Mouse (Mus musculus) urinary bladder, postnatal 14 days (tissue): ENCODE results near the gene Gm42688.

Experiments
- DNase-seq: peaks from one replicate; pipeline ENCODE4 v3.0.0; 2021; ENCODE audit warnings: low spot score

The Gm42688 gene

DNA sequence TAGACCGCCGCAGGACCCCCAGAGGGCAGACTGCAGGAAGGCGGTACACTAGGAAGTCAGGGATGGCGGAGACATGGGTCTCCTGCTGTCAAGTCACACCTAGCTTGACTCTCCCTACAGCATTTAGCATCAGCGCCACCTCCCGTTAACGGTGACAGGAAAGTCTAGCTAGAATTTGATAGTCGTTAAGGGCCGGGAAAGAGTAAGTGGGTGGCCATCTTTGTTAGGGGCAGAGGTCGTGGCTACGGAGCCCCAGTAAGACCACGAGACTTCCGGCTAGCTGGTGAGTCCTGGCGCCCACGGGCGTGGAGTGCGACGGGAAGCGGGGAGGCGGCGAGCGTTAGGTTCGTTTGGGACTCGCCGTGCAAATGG, at the start of gene Gm42688, which contains the start of gene Ccdc142:
TSS of gene Gm42688 (plus strand) at position 302 of the 372 bp plus-strand sequence.
TSS of gene Ccdc142 (plus strand) at position 286 of the 372 bp plus-strand sequence.
- peak; percentile 89 for DNase-seq

DNA sequence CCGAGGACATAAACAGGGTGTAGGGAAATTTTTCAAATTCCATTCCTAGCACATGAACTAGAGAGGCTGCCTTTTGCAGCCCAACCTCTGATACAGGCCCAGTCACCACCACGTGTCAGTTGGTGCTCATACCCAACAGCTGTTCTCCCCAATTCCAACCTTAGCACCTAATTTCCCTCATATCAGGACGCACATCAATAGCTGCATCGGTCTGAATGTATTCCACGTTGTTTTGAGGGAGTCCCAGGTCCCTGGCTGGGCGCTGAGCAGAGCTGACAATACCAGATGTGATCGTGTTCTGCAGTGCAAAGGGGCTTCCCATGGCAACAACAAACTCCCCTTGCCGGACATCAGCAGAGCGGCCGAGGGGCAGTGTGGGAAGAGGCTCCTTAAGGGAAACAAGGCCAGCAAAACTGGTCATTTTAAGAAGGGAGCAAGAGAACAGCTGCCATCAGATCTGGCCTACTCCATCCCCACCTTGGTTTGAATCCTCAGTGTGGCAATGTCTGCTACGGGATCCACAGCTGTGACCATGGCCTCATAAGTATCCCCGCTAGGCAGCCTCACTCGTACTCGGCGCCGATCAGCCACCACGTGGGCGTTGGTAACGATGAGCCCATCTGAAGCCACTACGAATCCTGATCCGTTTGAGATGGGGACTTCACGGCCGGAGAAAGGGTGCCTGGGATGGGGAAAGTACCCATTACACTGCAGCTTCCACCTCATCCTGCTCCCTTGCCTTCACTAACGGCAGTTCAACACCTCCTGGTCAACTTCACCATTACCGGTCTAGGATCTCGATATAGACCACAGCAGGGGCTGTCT, 48.1 kb upstream of the Gm42688 start:
- no peak for DNase-seq

DNA sequence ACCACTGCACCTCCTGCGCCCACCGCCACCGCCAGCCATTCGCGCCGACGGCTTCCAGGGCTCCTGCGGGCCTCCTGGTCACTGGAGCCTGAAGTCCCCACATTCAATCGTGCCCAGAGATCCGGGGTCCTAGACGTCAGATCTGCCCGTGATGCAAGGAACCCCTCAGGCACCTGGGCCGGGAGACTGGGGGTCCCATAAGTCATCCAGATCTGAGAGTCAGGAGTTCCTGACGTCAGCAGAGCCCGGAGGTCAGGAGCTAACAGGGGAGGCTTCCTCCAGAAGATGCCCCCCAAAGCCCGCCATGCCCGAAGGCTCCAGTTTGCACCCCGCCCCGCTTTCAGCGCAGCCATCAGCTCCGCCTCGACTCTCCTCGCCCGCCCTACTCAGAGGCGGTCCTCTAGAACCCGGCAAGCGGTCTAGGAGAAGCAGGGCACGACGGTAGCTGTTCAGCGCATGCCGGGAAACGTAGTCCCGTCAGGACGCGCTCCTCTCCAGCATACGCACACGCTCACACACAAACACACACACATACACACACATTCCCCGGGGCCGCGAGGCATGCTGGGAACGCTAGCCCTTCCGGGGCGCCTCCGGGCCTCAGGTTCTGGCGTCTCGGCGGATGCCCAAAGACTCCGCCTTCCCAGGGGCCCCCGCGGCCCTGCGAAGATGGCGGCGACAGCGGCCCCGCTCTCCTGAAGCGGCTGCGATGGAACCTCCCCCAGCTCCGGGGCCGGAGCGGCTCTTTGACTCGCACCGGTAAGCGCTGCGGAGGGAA, 47.2 kb upstream of the Gm42688 start, which contains the start of gene Aup1:
TSS of gene Aup1 (plus strand) at position 448 of the 778 bp plus-strand sequence.
- DNase-seq: peak; percentile 96

DNA sequence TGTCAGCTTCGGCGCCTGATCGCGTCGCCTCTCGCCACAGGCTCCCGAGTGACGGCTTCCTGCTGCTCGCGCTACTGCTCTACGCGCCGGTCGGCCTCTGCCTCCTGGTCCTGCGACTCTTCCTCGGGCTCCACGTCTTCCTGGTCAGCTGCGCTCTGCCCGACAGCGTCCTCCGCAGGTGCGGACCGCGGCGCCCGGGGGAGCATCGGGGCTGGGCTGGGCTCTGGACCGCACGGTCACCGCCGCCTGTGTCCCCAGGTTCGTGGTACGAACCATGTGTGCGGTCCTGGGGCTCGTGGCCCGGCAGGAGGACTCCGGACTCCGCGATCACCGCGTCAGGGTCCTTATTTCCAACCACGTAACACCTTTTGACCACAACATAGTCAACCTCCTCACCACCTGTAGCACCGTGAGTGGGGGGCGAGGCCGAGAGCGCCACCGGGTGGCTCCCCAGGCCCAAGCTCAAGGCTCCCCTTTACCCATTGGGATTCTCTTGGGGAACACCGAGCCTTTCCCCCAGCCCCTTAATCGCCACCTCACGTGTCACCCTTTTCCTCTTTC, 46.5 kb upstream of the Gm42688 start, which contains the start of gene Htra2:
TSS of gene Htra2 (minus strand) at position 403 of the 561 bp plus-strand sequence.
- DNase-seq: peak; percentile 35

DNA sequence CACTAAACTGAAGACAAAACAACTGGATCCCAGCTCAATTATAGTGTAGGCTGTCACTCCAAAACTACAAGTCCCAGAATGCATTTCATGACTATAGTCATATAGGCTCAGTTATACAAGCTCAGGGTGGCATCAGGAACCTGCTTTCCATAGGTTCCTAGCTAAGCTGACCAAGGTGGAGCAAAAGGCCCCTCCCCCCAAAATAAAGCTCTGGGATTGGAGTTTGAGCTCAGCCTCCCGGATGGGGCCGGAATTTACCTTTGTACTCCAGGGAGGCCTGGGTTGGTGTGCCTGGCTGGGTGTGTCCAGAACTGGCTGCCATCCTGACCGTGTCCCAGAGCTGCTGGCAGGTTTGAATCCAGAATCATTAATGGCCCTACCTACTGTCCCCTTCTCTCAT, 43.6 kb upstream of the Gm42688 start, which contains the start of gene Dqx1:
TSS of gene Dqx1 (plus strand) at position 55 of the 400 bp plus-strand sequence.
- DNase-seq: peak; percentile 67

DNA sequence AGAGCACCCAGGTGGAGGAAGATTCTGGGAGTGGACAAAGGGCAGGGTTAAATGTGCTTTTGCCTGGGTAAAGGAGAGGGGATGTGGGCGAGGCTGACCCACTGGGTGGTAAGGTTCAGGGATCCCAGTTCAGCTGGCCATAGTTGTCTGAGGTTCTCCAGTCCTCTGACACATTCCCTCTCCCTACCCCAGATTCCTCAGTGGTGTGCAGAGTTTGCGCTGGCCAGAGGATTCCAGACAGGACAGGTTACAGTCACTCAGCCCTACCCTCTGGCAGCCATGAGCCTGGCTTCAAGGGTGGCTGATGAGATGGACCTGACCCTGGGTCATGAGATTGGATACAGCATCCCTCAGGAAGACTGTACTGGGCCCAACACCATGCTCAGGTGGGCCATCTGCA, 42.7 kb upstream of the Gm42688 start:
- no peak for DNase-seq

DNA sequence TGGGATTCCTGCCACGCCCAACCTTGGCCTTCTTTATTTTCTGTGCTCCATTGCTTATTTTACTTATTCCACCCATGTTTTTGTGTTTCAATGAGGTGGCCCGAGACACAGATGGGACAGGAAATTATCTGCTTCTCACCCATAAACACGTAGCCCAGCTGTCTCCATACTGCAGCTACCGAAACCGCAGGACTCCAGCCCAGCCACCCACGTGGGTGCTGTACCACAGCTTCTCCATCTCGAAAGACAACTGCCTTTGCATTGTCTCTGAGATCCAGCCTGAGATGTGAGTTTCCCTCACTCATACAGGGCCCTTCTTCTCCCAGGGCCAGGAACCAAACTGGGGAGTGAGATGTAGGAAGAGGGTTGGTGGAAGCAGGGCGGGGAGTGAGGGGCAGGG, 35.4 kb upstream of the Gm42688 start:
- no peak for DNase-seq

DNA sequence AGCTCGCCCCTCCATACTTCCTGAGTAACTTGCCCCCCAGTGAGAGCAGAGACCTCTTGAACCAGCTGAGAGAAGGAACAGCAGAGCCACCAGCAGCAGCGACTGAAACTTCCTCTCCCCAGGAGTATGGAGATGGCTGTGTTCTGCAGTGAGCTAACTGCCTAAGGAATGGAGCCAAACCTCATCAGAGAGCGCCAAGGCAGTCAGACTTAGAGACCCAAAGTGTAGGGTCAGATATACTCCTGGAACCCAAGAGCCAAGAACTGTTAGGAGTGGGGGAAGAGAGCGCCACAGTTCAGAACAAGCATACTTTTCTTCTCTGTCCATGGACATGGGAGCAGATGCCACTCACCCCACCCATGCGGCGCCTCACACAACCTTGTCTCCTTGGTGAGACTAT, 35.0 kb upstream of the Gm42688 start:
- DNase-seq: no peak

DNA sequence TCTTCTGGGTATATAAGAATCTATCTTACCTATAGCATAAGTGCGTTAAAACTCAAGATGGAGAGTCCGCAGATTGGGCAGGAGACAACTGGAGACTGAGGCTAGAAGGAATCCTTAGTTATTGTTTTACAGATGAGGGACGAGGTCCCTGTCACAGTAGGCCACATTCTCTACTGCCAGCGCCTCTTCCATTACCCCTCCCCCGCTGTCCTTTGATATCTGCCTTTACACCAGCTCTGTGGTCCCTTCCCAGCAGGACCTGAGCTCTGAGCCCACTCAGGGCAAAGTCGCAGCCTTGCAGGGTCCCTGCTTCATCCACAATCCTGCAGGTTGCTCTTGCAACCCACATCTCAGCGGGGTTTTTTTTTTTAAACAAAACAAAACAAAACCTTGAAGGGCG, 33.2 kb upstream of the Gm42688 start:
- no peak for DNase-seq

DNA sequence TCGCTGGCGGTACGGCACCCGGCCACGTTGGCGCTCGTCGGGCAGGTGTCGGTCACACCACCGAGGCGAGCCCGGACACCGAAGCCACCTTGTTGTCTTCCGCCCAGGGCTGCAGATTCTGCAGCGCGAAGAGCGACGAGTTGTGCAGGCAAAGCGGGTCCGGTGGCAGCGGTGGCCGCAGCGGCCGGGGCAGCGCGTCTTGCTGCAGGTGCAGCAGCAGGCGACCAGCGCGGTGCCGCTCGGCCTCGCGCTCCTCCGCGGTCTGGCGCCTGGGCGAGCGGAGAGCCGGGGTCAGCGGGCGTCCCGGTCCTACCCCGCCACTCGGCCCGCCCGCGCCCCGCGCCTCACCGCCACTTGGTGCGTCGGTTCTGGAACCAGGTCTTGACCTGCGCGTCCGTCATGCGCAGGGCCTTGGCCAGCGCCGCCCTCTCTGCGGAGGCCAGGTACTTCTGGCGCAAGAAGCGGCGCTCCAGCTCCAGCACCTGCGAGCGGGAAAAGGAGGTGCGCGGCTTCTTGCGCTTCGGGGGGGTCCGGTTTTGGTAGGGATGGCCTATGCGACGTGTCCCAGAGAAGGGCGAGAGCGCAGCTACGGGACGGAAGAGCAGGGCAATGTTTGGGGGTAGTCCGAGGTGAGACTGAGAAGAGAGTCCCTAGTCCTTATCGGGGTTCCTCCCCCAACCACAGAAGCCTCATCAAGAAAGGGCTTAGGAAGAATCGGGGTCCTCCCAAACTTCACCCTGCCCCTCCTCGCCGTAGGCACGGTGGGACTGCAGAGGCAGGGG, 32.5 kb upstream of the Gm42688 start:
- no peak for DNase-seq

DNA sequence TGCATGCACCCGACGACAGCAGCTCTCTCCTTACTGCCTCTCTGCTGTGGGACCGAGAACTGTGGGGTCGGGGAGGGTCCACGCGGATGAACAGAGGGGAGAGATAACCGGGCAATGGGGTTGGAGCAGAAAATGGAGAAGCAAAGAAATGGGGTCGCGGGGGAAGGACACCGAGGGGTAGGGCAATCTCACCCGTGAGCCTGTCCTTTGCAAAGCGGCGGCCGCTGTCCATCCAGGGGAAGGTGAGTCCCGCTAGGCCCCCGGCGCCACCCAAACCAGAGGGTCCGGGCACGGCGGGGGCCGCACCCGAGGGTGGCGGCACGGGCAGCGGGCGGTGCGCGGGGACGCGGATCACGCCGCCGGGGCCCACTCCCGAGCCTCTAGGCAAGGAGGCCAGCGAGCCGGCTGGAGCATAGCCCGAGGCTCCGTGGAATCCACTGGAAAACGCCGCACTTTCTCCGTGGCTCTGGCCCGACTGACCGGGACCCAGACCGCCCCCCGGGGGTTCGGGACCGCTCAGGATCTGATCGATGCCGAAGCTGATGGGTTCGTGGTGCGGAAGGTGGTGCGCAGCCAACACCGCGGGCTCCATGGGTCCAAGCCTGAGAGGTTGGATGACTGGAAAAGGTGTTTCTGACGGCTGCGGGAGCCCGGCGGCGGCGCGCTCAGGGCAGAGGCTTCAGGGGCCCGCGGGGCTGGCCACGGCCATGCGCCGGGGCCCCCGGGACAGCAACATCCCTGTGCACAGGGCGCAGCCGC, 31.8 kb upstream of the Gm42688 start:
- DNase-seq: no peak

DNA sequence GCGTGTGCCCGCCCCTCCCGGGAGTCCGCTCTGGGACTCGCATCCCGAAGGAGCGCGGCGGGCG, 31.3 kb upstream of the Gm42688 start, which contains the start of gene Tlx2:
TSS of gene Tlx2 (minus strand) at position 47 of the 64 bp plus-strand sequence.
- no peak for DNase-seq

DNA sequence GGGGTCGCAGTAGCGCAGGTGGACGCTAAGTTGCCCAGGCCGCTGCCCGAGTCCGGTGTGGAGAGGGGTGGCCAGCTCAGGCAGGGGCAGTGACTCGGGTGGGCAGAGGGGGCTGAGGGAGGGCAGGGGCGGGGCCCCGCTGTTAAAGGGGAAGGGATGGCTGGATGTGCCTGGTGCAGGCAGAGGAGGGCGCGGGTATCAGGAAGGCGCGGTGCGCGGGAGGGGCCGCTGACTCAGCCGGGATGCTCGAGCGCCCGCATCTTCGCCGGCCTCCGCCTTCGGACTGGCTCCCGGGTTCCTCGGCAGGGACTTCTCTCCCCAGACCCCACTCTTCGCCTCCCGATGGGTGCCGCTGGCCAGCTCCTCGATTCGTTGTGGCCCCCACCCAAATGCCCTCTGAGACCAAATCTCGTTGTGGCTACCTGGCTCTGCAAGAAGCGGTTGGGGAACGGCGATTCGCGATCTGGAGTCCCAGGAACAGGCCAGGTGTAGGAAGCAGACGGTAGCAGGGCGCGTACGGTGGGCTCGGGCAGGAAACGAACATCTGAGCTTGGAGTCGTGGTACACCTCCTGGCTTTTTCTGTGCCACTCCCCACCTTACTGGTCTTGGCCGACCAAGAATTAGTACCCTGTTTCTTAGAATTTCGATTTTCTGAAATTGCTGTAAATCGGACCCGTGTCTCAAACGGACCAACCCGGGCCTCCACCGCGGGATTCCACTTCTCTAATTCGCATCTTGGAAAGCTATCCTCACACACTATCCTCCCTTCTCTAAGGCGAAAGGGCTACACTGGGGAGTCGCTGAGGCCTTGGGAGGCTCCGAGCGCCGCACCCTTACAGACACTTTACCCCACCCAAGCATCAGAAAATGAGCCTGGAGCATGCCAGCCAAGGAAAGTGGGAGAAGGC, 30.9 kb upstream of the Gm42688 start:
- no peak for DNase-seq

DNA sequence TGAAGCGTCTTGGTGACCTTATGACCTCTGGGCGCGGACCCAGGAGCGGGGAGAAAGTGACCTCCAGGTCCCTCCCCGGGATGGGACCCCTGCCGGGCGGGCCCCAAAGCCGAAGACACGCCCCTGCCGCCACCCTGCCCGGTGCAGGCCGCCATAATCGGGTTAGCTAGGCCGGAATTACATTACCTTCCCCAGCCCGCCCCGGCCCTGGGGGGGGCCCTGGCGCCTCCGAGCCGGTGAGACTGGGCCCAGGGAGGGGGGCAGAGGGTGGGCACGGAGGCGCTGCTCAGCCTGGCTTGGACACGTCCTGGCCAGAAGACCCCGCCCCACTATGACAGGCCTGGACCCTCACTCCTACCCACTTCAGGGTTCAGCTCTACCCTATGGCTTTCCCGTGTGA, 30.2 kb upstream of the Gm42688 start:
- no peak for DNase-seq

DNA sequence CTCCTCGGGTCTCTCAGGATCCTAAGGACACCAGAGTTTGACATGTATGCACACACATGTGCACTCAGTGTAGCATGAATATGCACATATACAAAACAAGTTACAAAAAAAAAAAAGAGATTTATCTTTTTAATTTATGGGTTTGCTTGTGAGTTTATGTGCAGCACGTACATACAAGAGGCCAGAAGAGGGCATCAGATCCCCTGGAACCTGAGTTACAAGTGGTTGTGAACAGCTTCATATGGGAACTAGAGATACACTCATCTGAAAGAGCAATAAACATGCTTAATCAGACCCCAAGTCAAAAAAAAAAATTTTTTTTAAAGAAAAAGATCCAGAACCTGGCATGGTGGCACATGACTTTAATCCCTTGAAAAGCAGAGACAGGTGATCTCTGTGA, 26.4 kb upstream of the Gm42688 start:
- DNase-seq: no peak

DNA sequence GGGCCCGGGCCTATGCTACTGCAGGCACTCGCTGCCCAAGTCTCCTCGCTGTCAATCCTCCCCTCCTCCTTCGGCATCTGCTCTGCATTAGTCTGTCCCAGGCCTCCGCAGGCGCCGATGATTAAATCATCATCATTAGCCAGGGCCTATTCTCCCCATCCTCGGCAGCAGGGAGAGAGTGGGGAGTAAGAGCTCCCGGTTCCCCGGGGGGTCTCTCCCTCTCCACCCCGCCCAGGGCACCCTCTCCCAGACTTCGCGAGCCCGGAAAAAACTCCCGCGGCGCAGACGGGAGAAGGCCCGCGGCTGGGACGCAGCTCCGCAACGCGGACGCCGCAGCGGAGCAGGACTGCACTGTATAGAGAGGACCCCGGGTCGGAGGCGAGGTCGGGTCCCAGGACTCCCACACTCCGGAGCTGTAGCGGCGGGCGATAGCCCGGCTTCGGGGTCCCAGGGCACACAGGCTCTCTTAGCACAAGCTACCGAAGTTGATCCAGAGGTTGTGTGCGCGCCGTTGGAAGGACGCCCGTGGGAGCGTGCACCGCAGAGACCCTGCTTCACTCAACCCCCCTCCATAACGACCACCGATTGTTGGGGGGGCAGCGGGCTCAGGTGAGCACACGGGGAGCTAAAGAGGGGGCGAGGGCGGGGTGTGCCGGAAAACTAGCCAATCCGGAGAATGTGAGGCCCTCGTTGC, 23.6 kb upstream of the Gm42688 start, which contains the start of gene Pcgf1:
TSS of gene Pcgf1 (plus strand) at position 240 of the 694 bp plus-strand sequence.
- DNase-seq: no peak

DNA sequence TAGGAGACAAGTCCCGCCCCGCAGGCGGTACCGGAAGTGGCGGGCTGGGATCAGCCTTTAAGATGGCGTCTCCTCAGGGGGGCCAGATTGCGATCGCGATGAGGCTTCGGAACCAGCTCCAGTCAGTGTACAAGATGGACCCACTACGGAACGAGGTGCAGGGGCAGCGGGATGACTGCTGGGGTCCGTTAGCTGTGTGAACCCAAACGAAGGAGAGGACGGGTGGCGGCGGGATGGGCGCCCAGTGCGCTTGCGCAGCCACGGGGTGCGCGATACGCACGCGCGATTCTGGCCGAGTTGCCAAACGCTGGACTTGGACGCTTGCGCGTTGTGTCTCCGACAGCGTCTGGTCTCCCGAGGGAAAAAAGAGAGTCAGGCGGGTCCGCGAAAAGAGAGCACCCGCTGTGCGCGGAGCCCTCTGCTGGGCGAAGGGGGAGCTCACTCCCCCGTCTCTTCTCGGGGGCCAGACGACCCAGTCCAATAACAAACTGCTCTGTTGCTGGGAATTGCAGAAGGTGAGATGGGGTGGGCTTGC, 23.0 kb upstream of the Gm42688 start:
- DNase-seq: peak; percentile 99

DNA sequence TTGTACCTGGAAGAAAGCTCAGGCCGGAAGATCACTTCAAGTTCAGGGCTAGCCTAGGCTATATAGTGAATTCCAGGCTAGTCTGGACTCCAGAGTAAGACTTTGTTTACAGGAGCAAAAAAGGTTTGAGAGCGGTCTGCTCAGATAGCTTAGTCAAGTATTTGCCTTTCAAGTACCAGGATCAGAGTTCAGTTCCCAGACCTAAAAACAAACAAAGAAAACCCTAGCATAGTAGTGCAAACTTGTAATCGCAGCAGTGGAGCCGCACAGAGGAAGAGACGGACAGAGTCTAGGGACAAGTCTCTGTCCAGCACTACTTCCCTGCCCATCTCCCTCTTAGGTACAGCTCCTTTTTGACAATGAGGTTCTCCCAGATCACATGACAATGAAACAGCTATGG, 21.2 kb upstream of the Gm42688 start:
- DNase-seq: no peak

DNA sequence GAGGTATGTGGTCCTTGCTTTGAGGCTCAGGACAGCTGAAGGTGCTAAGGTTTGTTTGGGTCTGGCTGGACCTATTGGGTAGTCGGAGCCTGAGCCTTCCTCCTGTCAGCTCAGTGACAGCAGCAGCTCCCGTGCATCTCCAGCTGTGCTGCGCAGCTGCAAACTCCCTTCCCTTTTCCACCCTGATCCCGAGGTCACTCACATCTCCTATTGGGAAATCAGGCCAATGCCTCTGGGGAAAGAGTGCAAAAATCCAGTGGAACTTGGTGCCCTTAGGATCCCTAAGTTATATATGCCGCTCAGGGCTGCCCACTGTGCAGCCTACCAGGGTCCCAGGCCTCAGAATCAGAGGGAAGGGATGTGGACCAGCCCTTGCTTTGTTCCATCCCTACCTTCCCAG, 17.9 kb upstream of the Gm42688 start:
- no peak for DNase-seq

DNA sequence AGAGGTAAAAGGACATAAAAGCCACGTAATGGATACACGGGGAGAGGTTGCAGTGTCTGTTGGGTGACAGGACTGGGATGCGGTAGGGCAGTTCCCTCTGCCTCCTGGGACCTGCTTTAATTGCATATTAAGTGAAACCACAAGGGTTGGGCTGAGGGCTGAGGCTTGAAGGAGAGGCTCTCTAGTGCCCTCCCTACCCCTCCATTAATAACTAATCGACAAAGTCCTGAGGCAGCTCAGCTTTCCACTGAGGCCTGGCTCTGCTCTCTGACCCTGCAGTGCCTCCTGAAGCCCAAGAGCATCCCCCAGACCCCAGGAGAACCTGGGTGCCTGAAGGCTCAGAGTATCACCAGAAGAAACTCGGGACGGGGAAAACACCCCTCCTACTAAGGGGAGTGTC, 16.9 kb upstream of the Gm42688 start:
- DNase-seq: no peak
